Mouse (Mus musculus) thymus, adult 2 months (tissue): ENCODE measurements around the gene 5330417H12Rik.

Experiments
- CTCF ChIP-seq: fragments of 200-500 bp; IDR thresholded peaks from 2 replicates; pipeline ENCODE4 v1.5.1; 2012; ENCODE audit warnings: mild to moderate bottlenecking, control low read depth, low read length, moderate library complexity, borderline replicate concordance; ENCODE audit not compliant: control insufficient read depth, poor library complexity, insufficient read depth; ENCODE audit errors: extremely low read depth
- POLR2A ChIP-seq: fragments of 200-500 bp; IDR thresholded peaks from 2 replicates; pipeline ENCODE4 v1.6.1; 2012; ENCODE audit warnings: mild to moderate bottlenecking, low read length, control low read depth, moderate library complexity; ENCODE audit not compliant: control insufficient read depth, poor library complexity, insufficient read depth; ENCODE audit errors: extremely low read depth

- no peak for TF ChIP-seq POLR2A
- no peak for TF ChIP-seq CTCF
These were observed 43.6 kb upstream of the 5330417H12Rik start for GRCm38 (mm10) chr7:107668514-107668913.
